Comparison of ENCODE assay signal across 8 mouse cellular contexts in genomic region chr2:16450838-16451665, GRCm38 (mm10).
DNase-seq lines count a peak whose midpoint lies in the region; ATAC-seq and TF ChIP-seq lines count a peak whose summit lies in the region.

No protein-coding gene starts in this region.

- WGBS in lung, adult 2 months, result 61% methylated on average over 7 of the region's 7 CpGs
- WGBS in midbrain, embryonic 12.5 days, result 30% methylated on average over 7 of the region's 7 CpGs

- peak; percentile 54; the same call in 1 of the 2 replicates for ATAC-seq in midbrain, embryonic 12.5 days (ENCODE audit: low FRiP score, low read depth)
- ATAC-seq in CD4-positive, CD25-positive, alpha-beta regulatory T cell, adult 4 months, result no peak

- no peak overlapping the region for H3K4me3 ChIP-seq in lung, adult 2 months (replicated peaks; ENCODE audit: extremely low read depth, low read depth, low read length)
- H3K4me3 ChIP-seq in midbrain, embryonic 12.5 days, result no peak overlapping the region

- H3K9me3 ChIP-seq in midbrain, embryonic 12.5 days, result peaks cover 3% of the 10 kb centered on the region; the same call in 1 of the 2 replicates

- H3K4me2 ChIP-seq in midbrain, embryonic 12.5 days (replicated peaks), result no peak overlapping the region

- no peaks in the 10 kb centered on the region; the same call in 1 of the 2 replicates for H3K4me1 ChIP-seq in lung, adult 2 months (ENCODE audit: control insufficient read depth, insufficient read depth, low read length)
- H3K4me1 ChIP-seq in midbrain, embryonic 12.5 days, result peaks cover 7% of the 10 kb centered on the region

- H3K36me3 ChIP-seq in midbrain, embryonic 12.5 days, result no peaks in the 10 kb centered on the region

- H3K27ac ChIP-seq in midbrain, embryonic 12.5 days (replicated peaks), result no peak overlapping the region

- intact Hi-C loops in gastrocnemius, postnatal 14 days (cut with DNase I; ENCODE audit: low total_unique reads), result no loop called here

- peak; percentile 50 to 52 for DNase-seq in lung, adult 18-20 months
- DNase-seq in lung, adult 2 months, result no peak
- DNase-seq in gastrocnemius, postnatal 14 days, result peak; percentile 64
- DNase-seq in kidney, adult 9 months, result peak; percentile 80
- DNase-seq in right cerebral cortex, postnatal 4 days, result no peak
- DNase-seq in thymus, postnatal 14 days, result no peak

- no peak for TF ChIP-seq CTCF in lung, adult 2 months (IDR thresholded peaks at IDR 0.05; ENCODE audit: insufficient read depth, low read length)

- H3K9ac ChIP-seq in midbrain, embryonic 12.5 days (replicated peaks), result no peak overlapping the region

- TF ChIP-seq POLR2A in lung, adult 2 months (IDR thresholded peaks at IDR 0.05; ENCODE audit: borderline replicate concordance, extremely low read depth, low read depth, low read length), result no peak

- no peaks in the 10 kb centered on the region for H3K27me3 ChIP-seq in midbrain, embryonic 12.5 days

Comparison
In these comparisons a context has a peak if more than half of its experiments do, and no peak if none do; other contexts are left out.
1. DNase-seq: peak in lung, adult 18-20 months (2 of 2), gastrocnemius, postnatal 14 days (single experiment) and kidney, adult 9 months (single experiment); none in lung, adult 2 months (single experiment), right cerebral cortex, postnatal 4 days (single experiment) and thymus, postnatal 14 days (single experiment).